23 mouse cellular contexts compared by ENCODE assay signal in the genomic region with DNA sequence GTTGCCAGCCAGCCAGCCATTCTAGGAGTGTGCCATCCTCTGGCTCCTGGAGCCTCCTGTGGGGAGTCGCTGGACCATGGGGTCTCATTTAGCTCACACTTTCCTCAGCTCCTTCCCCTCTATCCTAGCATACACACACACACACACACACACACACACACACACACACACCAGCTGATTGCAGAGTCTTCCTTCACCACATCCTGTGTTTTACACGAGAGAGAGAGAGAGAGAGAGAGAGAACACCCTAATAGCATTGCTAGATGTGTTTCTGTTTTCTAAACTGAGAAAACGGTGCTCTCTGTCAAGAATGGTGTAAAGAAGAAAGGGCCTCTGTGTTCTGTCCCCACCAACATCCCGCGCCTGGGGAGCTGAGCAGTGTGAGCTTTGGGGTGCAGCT. TPM values are rescaled to one million over a fixed set of nuclear protein-coding genes. Genes with fewer than 3 reads are reported as not detected.
A peak's percentile ranks its signal among the peaks of the same experiment; 100 is the strongest.
DNase-seq lines count a peak whose midpoint lies in the region; ATAC-seq and TF ChIP-seq lines count a peak whose summit lies in the region.
"Had no signal": no experiment of that assay in that cellular context is flagged by ENCODE, and none has a peak within 500 bp of the region (broad histone marks: within the 10 kb centered on the region; RNA-seq: fewer than 3 reads in every experiment).

No protein-coding gene starts in this region.

- H3K4me2 ChIP-seq in kidney, embryonic 15.5 days: no peak overlapping the region
- H3K4me2 ChIP-seq: forebrain, embryonic 13.5 days; heart, embryonic 12.5 days; liver, embryonic 13.5 days; neural tube, embryonic 15.5 days had no signal

- 0 out of 2 replicates have a peak, but pooled peaks have one; percentile 11 for ATAC-seq in neutrophil, adult 5-6 weeks (ENCODE audit: extremely low read depth, insufficient number of reproducible peaks, low FRiP score, poor library complexity, severe bottlenecking)
- no peak for ATAC-seq in kidney, embryonic 15.5 days (replicated peaks; ENCODE audit: low FRiP score)
- ATAC-seq: forebrain, embryonic 13.5 days had no signal

- H3K4me1 ChIP-seq in spleen, adult 2 months (ENCODE audit: control insufficient read depth, insufficient read depth, insufficient read length): peaks cover 30% of the 10 kb centered on the region
- peaks cover 7% of the 10 kb centered on the region; the same call in 1 of the 2 replicates for H3K4me1 ChIP-seq in bone marrow, adult 2 months (ENCODE audit: control insufficient read depth, insufficient read depth, low read length)
- peaks cover 30% of the 10 kb centered on the region for H3K4me1 ChIP-seq in kidney, embryonic 15.5 days
- H3K4me1 ChIP-seq: forebrain, embryonic 13.5 days had no signal

- H3K9me3 ChIP-seq in kidney, embryonic 15.5 days (replicated peaks): no peaks in the 10 kb centered on the region
- H3K9me3 ChIP-seq: forebrain, embryonic 13.5 days; heart, embryonic 12.5 days; liver, embryonic 13.5 days; neural tube, embryonic 15.5 days had no signal

- no peak for TF ChIP-seq CTCF in spleen, adult 2 months (IDR thresholded peaks at IDR 0.05; ENCODE audit: extremely low read depth, insufficient read depth, insufficient read length, insufficient replicate concordance)
- TF ChIP-seq CTCF in bone marrow, adult 2 months (IDR thresholded peaks at IDR 0.05; ENCODE audit: control insufficient read depth, insufficient read depth, low read length): no peak

- H3K36me3 ChIP-seq in spleen, adult 2 months (ENCODE audit: control insufficient read depth, insufficient read depth, low read length): peaks cover 12% of the 10 kb centered on the region
- H3K36me3 ChIP-seq in kidney, embryonic 15.5 days: no peaks in the 10 kb centered on the region
- H3K36me3 ChIP-seq: heart, embryonic 12.5 days; neural tube, embryonic 15.5 days had no signal

- H3K27ac ChIP-seq in spleen, adult 2 months (ENCODE audit: insufficient read depth, low read length): peak overlapping the region; percentile 71
- peak overlapping the region; percentile 47 for H3K27ac ChIP-seq in bone marrow, adult 2 months (ENCODE audit: control insufficient read depth, insufficient read depth, low read depth, low read length, poor library complexity)
- no peak overlapping the region for H3K27ac ChIP-seq in kidney, embryonic 15.5 days
- H3K27ac ChIP-seq: forebrain, embryonic 13.5 days; liver, embryonic 13.5 days; neural tube, embryonic 15.5 days had no signal

- no peak overlapping the region for H3K4me3 ChIP-seq in spleen, adult 2 months (ENCODE audit: extremely low read depth, insufficient read depth, insufficient read length)
- H3K4me3 ChIP-seq in bone marrow, adult 2 months (replicated peaks; ENCODE audit: control insufficient read depth, low read depth, low read length): no peak overlapping the region
- H3K4me3 ChIP-seq in kidney, embryonic 15.5 days (replicated peaks): no peak overlapping the region
- H3K4me3 ChIP-seq: forebrain, embryonic 13.5 days; heart, embryonic 12.5 days; liver, embryonic 13.5 days; neural tube, embryonic 15.5 days had no signal

- WGBS in spleen, adult 2 months: 24% methylated on average over 5 of the region's 5 CpGs
- 12% methylated on average over 5 of the region's 5 CpGs for WGBS in bone marrow, adult 2 months
- 62% methylated on average over 5 of the region's 5 CpGs for WGBS in kidney, embryonic 15.5 days

- TF ChIP-seq POLR2A in spleen, adult 2 months (IDR thresholded peaks at IDR 0.05; ENCODE audit: low read depth, low read length): no peak
- TF ChIP-seq POLR2A in bone marrow, adult 2 months (IDR thresholded peaks at IDR 0.05; ENCODE audit: borderline replicate concordance, control insufficient read depth, low read depth, low read length): no peak

- H3K9ac ChIP-seq in kidney, embryonic 15.5 days: no peak overlapping the region
- H3K9ac ChIP-seq: forebrain, embryonic 13.5 days; heart, embryonic 12.5 days; liver, embryonic 13.5 days; neural tube, embryonic 15.5 days had no signal

- DNase-seq in spleen, adult 2 months (ENCODE audit: low read depth in 1 of 2, low spot score in 2 of 2): peak; percentile 49 to 50
- DNase-seq in spleen, postnatal 10 days (ENCODE audit: low spot score in 2 of 2): no peak
- peak; percentile 78 for DNase-seq in thymus, postnatal 4 days
- DNase-seq in right cerebral cortex, adult 18-20 months: no peak
- no peak for DNase-seq in urinary bladder, postnatal 4 days (ENCODE audit: low spot score in 2 of 2)
- DNase-seq: adrenal gland, adult 8-10 months; cerebellum, adult 11-12 months; cerebellum, postnatal 36 days; heart, postnatal 4 days; kidney, adult 8-10 months; kidney, postnatal 4 days; liver, embryonic 13.5 days; lung, postnatal 10 days; retina, postnatal 1 day had no signal

- no peaks in the 10 kb centered on the region for H3K27me3 ChIP-seq in spleen, adult 2 months (ENCODE audit: control insufficient read depth, insufficient read depth, low read length)
- no peaks in the 10 kb centered on the region for H3K27me3 ChIP-seq in kidney, embryonic 15.5 days
- H3K27me3 ChIP-seq: CH12.LX; forebrain, embryonic 13.5 days; heart, embryonic 12.5 days; liver, embryonic 13.5 days; neural tube, embryonic 15.5 days had no signal

RNA-seq across cellular contexts. Expression of gene Stk10, which starts 49.7 kb away (rescaled TPM):
- 82.8 and 87.0 TPM in 2 replicates for polyA plus RNA-seq in spleen, adult 2 months (2012; rRNA removed)
- 17.6 and 23.9 TPM in 2 replicates for polyA plus RNA-seq in bone marrow, adult 2 months (2011; ENCODE audit: insufficient read depth, insufficient read length, low replicate concordance, missing spikeins)
- 193 and 200 TPM in 2 replicates for total RNA-seq in neutrophil, adult 5-6 weeks (2017)
- 5.4 TPM in 2 replicates for polyA plus RNA-seq in kidney, embryonic 15.5 days (2015; fragmentation: Nextera tagmentation; extraction: Ambion mirVana)

RNA-seq across cellular contexts. Expression of gene Efcab9, which starts 50.9 kb away (rescaled TPM):
- polyA plus RNA-seq in spleen, adult 2 months (2012; rRNA removed): 0.16 and 0.54 TPM in 2 replicates
- not detected in 2 replicates for polyA plus RNA-seq in bone marrow, adult 2 months (2011; ENCODE audit: insufficient read depth, insufficient read length, low replicate concordance, missing spikeins)
- total RNA-seq in neutrophil, adult 5-6 weeks (2017): 4.5 and 4.9 TPM in 2 replicates
- polyA plus RNA-seq in kidney, embryonic 15.5 days (2015; fragmentation: Nextera tagmentation; extraction: Ambion mirVana): 0.42 TPM in 1 of 2 replicates, not detected in the other
- total RNA-seq: megakaryocyte-erythroid progenitor cell, adult 5-6 weeks had no signal
- polyA plus RNA-seq: brain, embryonic 14.5 days; neural tube, embryonic 15.5 days had no signal

RNA-seq across cellular contexts. Expression of gene Fbxw11, which starts 59.7 kb away (rescaled TPM):
- polyA plus RNA-seq in spleen, adult 2 months (2012; rRNA removed): 20.2 and 23.6 TPM in 2 replicates
- polyA plus RNA-seq in bone marrow, adult 2 months (2011; ENCODE audit: insufficient read depth, insufficient read length, low replicate concordance, missing spikeins): 9.4 and 12.8 TPM in 2 replicates
- 49.9 and 58.7 TPM in 2 replicates for total RNA-seq in neutrophil, adult 5-6 weeks (2017)
- polyA plus RNA-seq in kidney, embryonic 15.5 days (2015; fragmentation: Nextera tagmentation; extraction: Ambion mirVana): 85.7 and 88.6 TPM in 2 replicates

Comparison
In these comparisons a context has a peak if more than half of its experiments do, and no peak if none do; other contexts are left out.
1. DNase-seq: peak in spleen, adult 2 months (2 of 2) and thymus, postnatal 4 days (single experiment); none in spleen, postnatal 10 days (0 of 2), right cerebral cortex, adult 18-20 months (single experiment) and urinary bladder, postnatal 4 days (0 of 2).